Mouse (Mus musculus): ENCODE measurements around the gene Hoga1. TPM values are rescaled to one million over a fixed set of nuclear protein-coding genes. Genes with fewer than 3 reads are reported as not detected.
A peak's percentile ranks its signal among the peaks of the same experiment; 100 is the strongest.

Hoga1 gene
- polyA plus RNA-seq, 1 experiment from 2014 or later = 16.2 TPM

DNA sequence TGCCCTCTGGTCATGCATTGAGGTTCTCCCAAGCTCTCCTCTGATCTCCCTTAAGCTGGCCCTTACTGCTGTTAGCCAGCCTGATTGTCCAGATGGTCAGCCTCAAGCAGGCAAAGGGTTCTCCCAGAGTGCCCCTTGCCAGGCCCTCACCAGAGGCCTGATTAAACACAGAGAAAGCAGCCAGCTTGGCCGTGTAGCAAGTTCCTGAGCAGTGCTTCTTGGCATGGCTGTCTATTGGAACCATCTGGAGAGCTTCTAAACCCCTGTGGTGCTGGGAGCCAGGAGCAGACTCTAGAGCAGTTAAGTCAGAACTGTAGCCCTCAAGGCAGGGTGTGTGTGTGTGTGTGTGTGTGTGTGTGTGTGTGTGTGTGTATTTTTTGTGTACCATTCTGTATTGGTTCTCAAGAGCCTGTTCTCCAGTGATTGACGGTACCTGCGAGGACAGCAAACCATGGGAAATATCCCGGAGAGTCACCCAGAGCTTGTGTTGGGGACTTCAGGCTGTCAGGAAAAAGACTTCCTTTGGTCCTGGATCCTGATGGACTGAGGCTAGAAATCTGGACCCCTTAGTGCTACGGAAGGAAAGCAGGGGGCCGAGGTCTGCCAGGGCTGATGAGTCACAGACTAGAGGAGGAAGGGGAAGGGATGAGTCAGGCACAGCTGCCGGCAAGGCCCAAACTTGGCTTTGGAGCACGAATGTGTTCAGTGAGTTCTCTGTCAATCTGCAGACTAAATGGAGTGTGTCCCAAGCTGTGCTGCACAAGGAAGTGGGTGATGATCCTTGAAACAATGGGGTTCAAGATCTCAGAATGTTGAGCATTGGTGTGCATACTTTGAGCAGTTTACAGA, 27.8 kb upstream of the Hoga1 start:
- H3K4me2 ChIP-seq (replicated peaks; ENCODE audit: low read depth) = no peak overlapping the region
- no peaks in the 10 kb centered on the region for H3K9me3 ChIP-seq (ENCODE audit: control insufficient read depth)
- no peak overlapping the region for H3K4me3 ChIP-seq (ENCODE audit: low read depth, low read length)
- WGBS = 55% methylated on average over 8 of the region's 8 CpGs
- no peaks in the 10 kb centered on the region for H3K36me3 ChIP-seq (ENCODE audit: control insufficient read depth, insufficient read depth)
- no peak for ATAC-seq
- TF ChIP-seq CTCF (IDR thresholded peaks at IDR 0.05; ENCODE audit: low read depth) = no peak
- H3K27ac ChIP-seq (ENCODE audit: low read depth, low read length) = peak overlapping the region; percentile 35; the same call in 1 of the 2 replicates
- no peaks in the 10 kb centered on the region for H3K27me3 ChIP-seq (replicated peaks; ENCODE audit: control insufficient read depth, insufficient read depth, low read length)
- H3K9ac ChIP-seq (ENCODE audit: low read depth, low read length) = no peak overlapping the region
- H3K4me1 ChIP-seq (replicated peaks; ENCODE audit: control insufficient read depth, insufficient read depth, low read length) = no peaks in the 10 kb centered on the region

DNA sequence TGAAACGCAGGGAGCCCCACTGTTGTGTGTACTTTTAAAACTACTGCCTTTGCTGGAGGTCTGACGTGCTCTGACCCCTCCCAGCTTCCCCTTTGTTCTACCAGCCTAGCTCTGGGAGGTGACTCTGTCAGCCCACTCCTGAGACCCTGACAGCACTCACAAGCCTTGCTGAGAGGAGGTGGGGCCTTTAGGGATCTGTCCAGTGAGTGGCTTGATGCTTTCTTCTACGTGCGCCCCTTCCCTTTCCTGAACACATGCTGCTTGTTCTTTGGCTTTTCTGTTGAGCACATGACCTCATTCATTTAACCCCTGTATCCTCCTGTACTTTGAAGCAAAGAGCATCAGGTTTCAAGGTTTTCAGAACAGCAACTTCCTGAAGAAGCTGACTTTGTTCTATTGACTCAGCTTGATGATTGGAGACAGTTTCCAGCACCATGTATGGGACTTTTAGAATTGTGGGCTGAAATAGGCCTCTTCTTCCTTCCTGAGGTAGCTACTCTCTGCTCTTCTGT, 26.3 kb upstream of the Hoga1 start:
- Histone ChIP-seq H3K9me3 (ENCODE audit: control insufficient read depth) (no peaks in the 10 kb centered on the region), H3K4me2 (replicated peaks; ENCODE audit: low read depth) (no peak overlapping the region), H3K36me3 (ENCODE audit: control insufficient read depth, insufficient read depth) (no peaks in the 10 kb centered on the region), H3K4me1 (replicated peaks; ENCODE audit: control insufficient read depth, insufficient read depth, low read length) (no peaks in the 10 kb centered on the region), H3K4me3 (ENCODE audit: low read depth, low read length) (no peak overlapping the region), H3K27ac (ENCODE audit: low read depth, low read length) (no peak overlapping the region), H3K9ac (ENCODE audit: low read depth, low read length) (no peak overlapping the region), H3K27me3 (replicated peaks; ENCODE audit: control insufficient read depth, insufficient read depth, low read length) (no peaks in the 10 kb centered on the region)
- TF ChIP-seq CTCF (IDR thresholded peaks at IDR 0.05; ENCODE audit: low read depth) = no peak
- no peak for ATAC-seq
- 42% methylated on average over 4 of the region's 4 CpGs for WGBS

DNA sequence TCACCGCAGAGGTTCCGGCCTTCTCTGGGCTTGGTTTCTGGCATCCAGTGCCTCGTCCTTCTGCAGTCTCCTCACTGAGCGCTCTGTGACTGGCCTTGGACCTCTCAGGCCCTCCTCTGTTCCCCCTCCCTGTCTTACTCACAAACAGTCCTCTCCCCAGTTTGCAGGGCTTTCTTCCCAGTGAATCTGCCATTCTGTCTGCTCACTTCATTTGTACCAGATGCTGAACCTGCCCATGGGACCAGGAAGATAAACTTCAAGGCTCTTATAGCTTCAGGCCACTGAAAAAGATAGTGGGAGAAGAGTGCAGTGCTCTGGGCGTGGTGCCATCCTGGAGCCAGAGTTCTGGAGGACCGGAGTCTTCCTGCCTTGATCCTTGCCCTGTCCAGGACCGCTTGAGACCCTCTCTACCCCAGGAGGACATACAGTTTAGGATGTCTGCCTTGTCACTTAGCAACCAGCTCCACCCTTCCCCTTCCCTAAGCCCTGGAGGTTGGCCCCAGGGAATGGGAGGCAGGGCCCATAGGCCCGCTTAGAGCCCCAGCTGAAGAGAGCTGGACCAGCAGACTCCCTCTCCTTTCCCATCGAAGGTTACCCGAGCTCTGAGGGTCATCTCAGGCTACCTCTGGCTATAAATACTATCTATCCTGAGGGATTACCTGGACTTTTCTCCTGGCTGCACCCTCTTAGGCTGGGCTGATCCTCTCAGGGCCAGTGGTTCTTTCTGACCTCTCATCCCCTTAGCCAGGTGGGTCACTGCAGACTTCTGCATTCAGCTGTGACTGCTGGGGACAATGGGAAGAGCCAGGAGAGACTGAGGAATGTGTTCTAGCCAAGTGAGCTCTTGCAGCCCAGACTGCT, 23.5 kb upstream of the Hoga1 start:
- Histone ChIP-seq H3K27ac (ENCODE audit: low read depth, low read length) (no peak overlapping the region), H3K27me3 (replicated peaks; ENCODE audit: control insufficient read depth, insufficient read depth, low read length) (no peaks in the 10 kb centered on the region), H3K4me2 (replicated peaks; ENCODE audit: low read depth) (no peak overlapping the region), H3K4me1 (replicated peaks; ENCODE audit: control insufficient read depth, insufficient read depth, low read length) (no peaks in the 10 kb centered on the region), H3K9ac (ENCODE audit: low read depth, low read length) (no peak overlapping the region), H3K4me3 (ENCODE audit: low read depth, low read length) (no peak overlapping the region), H3K9me3 (ENCODE audit: control insufficient read depth) (no peaks in the 10 kb centered on the region), H3K36me3 (ENCODE audit: control insufficient read depth, insufficient read depth) (no peaks in the 10 kb centered on the region)
- no peak for TF ChIP-seq CTCF (IDR thresholded peaks at IDR 0.05; ENCODE audit: low read depth)
- 76% methylated on average over 10 of the region's 10 CpGs for WGBS
- ATAC-seq = no peak

DNA sequence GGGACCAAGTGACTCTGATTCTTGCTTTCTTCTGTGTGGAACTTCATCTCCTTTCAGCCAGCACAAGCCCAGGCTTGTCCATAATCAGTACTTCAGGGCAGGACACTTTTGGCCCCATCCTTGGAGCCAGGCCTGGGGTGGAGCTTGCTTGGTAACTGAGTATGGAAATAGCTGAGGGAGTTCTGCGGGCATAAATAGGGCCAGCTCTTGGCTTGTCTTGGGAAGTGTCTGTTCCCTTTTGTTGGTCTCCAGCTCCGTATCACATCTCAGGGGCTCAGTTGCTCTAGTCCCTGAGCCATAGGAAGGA, 22.9 kb upstream of the Hoga1 start:
- Histone ChIP-seq H3K9ac (ENCODE audit: low read depth, low read length) (no peak overlapping the region), H3K27ac (ENCODE audit: low read depth, low read length) (no peak overlapping the region), H3K36me3 (ENCODE audit: control insufficient read depth, insufficient read depth) (no peaks in the 10 kb centered on the region), H3K4me1 (replicated peaks; ENCODE audit: control insufficient read depth, insufficient read depth, low read length) (no peaks in the 10 kb centered on the region), H3K9me3 (ENCODE audit: control insufficient read depth) (no peaks in the 10 kb centered on the region), H3K4me3 (ENCODE audit: low read depth, low read length) (no peak overlapping the region), H3K27me3 (replicated peaks; ENCODE audit: control insufficient read depth, insufficient read depth, low read length) (no peaks in the 10 kb centered on the region), H3K4me2 (replicated peaks; ENCODE audit: low read depth) (no peak overlapping the region)
- no peak for ATAC-seq
- no peak for TF ChIP-seq CTCF (IDR thresholded peaks at IDR 0.05; ENCODE audit: low read depth)
- 82% methylated on average over 2 of the region's 2 CpGs for WGBS

DNA sequence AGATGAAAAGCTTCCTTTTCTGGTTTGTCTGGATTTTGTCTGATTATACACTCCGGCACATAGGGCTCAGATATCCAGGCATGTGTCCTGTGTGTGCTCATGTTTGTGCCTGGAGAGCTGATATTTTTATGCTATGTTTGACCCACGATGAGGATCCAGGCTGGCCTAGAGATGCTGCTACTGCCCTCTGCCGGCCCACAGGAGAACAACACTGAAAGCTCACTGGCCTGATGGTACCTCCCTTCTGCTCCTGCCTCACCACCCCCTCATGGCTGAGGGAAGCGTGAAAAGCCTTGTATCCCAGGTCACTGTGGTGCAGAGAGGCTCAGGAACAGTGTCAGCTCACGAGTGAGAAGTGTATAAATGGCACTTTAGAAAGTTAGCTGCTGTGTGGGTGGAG, 19.3 kb upstream of the Hoga1 start:
- no peak overlapping the region for H3K9ac ChIP-seq (ENCODE audit: low read depth, low read length)
- H3K4me1 ChIP-seq (replicated peaks; ENCODE audit: control insufficient read depth, insufficient read depth, low read length) = no peaks in the 10 kb centered on the region
- TF ChIP-seq CTCF (IDR thresholded peaks at IDR 0.05; ENCODE audit: low read depth) = peak; percentile 99
- H3K27ac ChIP-seq (ENCODE audit: low read depth, low read length) = no peak overlapping the region
- no peak overlapping the region for H3K4me2 ChIP-seq (replicated peaks; ENCODE audit: low read depth)
- H3K36me3 ChIP-seq (ENCODE audit: control insufficient read depth, insufficient read depth) = no peaks in the 10 kb centered on the region
- no peak overlapping the region for H3K4me3 ChIP-seq (ENCODE audit: low read depth, low read length)
- H3K27me3 ChIP-seq (replicated peaks; ENCODE audit: control insufficient read depth, insufficient read depth, low read length) = no peaks in the 10 kb centered on the region
- no peaks in the 10 kb centered on the region for H3K9me3 ChIP-seq (ENCODE audit: control insufficient read depth)
- peak; percentile 35 for ATAC-seq
- 6% methylated on average over 5 of the region's 5 CpGs for WGBS

DNA sequence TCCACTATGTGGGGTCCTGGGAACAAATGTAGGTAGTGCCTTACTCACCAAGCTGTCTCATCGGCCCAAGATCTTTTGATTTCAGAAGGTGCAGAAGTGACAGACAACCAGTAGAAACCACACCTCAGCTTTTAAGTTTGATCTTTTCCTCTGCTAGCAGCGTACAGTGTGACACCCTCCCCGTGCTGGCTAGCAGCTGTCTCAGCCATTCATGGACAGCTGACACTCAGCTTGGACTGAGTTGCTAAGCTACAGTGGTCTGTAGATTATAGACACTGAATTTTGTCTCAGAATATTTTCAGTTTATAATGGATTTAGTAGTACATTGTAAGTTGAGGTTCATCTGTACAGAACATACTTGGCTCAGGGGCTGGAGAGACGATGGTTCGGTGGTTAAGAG, 14.3 kb upstream of the Hoga1 start:
- ATAC-seq = no peak
- Histone ChIP-seq H3K9me3 (ENCODE audit: control insufficient read depth) (no peaks in the 10 kb centered on the region), H3K4me3 (ENCODE audit: low read depth, low read length) (no peak overlapping the region), H3K9ac (ENCODE audit: low read depth, low read length) (no peak overlapping the region), H3K27me3 (replicated peaks; ENCODE audit: control insufficient read depth, insufficient read depth, low read length) (no peaks in the 10 kb centered on the region), H3K4me1 (replicated peaks; ENCODE audit: control insufficient read depth, insufficient read depth, low read length) (no peaks in the 10 kb centered on the region), H3K27ac (ENCODE audit: low read depth, low read length) (no peak overlapping the region), H3K36me3 (ENCODE audit: control insufficient read depth, insufficient read depth) (peaks cover 19% of the 10 kb centered on the region; the same call in 1 of the 2 replicates), H3K4me2 (replicated peaks; ENCODE audit: low read depth) (no peak overlapping the region)
- 88% methylated on average over 5 of the region's 5 CpGs for WGBS
- TF ChIP-seq CTCF (IDR thresholded peaks at IDR 0.05; ENCODE audit: low read depth) = no peak

All from intestine, postnatal 0 days (tissue).